Mouse (Mus musculus) lung, postnatal 0 days (tissue): ENCODE data around the gene Itgb5. TPM values are rescaled to one million over a fixed set of nuclear protein-coding genes. Genes with fewer than 3 reads are reported as not detected.

Experiments used
- ATAC-seq: fragments of 200-750 bp; cut with Nextera tagmentation; 2 replicates; pipeline ENCODE4 v1.8.0; 2017; ENCODE audit warnings: moderate library complexity
- DNase-seq: peaks from one replicate; pipeline ENCODE4 v3.0.0-alpha.2; 2016; ENCODE audit warnings: low spot score
- H3K27ac ChIP-seq: fragments of 300-500 bp; sonication (generic); 2 replicates; pipeline ENCODE4 v1.5.1; 2014; ENCODE audit warnings: antibody characterized with exemption, mild to moderate bottlenecking, low read length, mixed read lengths
- H3K27me3 ChIP-seq: fragments of 300-500 bp; sonication (generic); replicated peaks from 2 replicates; pipeline ENCODE4 v1.6.1; 2014; ENCODE audit warnings: low read length, mixed read lengths; ENCODE audit not compliant: insufficient read depth
- H3K36me3 ChIP-seq: fragments of 300-500 bp; sonication (generic); 2 replicates; pipeline ENCODE4 v1.6.1; 2014; ENCODE audit warnings: low read length, mixed read lengths; ENCODE audit not compliant: insufficient read depth
- H3K4me1 ChIP-seq: fragments of 300-500 bp; sonication (generic); 2 replicates; pipeline ENCODE4 v1.6.1; 2014; ENCODE audit warnings: antibody characterized with exemption, low read depth, low read length, mixed read lengths; ENCODE audit not compliant: insufficient read depth
- H3K4me2 ChIP-seq: fragments of 300-500 bp; sonication (generic); replicated peaks from 2 replicates; pipeline ENCODE4 v1.6.1; 2014; ENCODE audit warnings: low read depth, mild to moderate bottlenecking, low read length, moderate library complexity, mixed read lengths
- H3K4me3 ChIP-seq: fragments of 300-500 bp; sonication (generic); 2 replicates; pipeline ENCODE4 v1.5.1; 2014; ENCODE audit warnings: low read depth, low read length
- H3K9ac ChIP-seq: fragments of 300-500 bp; sonication (generic); replicated peaks from 2 replicates; pipeline ENCODE4 v1.6.1; 2014; ENCODE audit warnings: low read depth, mild to moderate bottlenecking
- H3K9me3 ChIP-seq: fragments of 300-500 bp; sonication (generic); 2 replicates; pipeline ENCODE4 v1.6.1; 2016; ENCODE audit warnings: low read length, mixed read lengths
- CTCF ChIP-seq: IDR thresholded peaks from 2 replicates; pipeline ENCODE4 v1.5.1; 2016; ENCODE audit warnings: antibody characterized with exemption, mild to moderate bottlenecking
- EP300 ChIP-seq: IDR thresholded peaks from 2 replicates; pipeline ENCODE4 v1.6.1; 2016; ENCODE audit warnings: antibody characterized with exemption, mild to moderate bottlenecking, control low read depth
- WGBS: fragments of 180-500 bp; shearing (Covaris S2); extraction: QIAGEN DNeasy Blood & Tissue Kit; methylation state at CpG from one replicate; pipeline ENCODE4 v1.1.7; 2014; 5-methylcytosine and 5-hydroxymethylcytosine counted together
- polyA plus RNA-seq: library from polyadenylated mRNA; unstranded; fragments of >200 nt; fragmentation: Nextera tagmentation; extraction: Ambion mirVana; gene quantifications from 2 replicates; pipeline ENCODE4 v1.2.1, GENCODE M21; 2015

Itgb5 gene
- polyA plus RNA-seq, 1 experiment from 2014 or later, result 34.5 TPM

GRCm38 (mm10) chr16:33870988-33871758, 41.7 kb downstream of the Itgb5 start:
- no peaks in the 10 kb centered on the region for H3K9me3 ChIP-seq
- H3K36me3 ChIP-seq, result no peaks in the 10 kb centered on the region
- no peak overlapping the region for H3K27ac ChIP-seq
- H3K27me3 ChIP-seq, result no peaks in the 10 kb centered on the region
- no peaks in the 10 kb centered on the region for H3K4me1 ChIP-seq
- 81% methylated on average over 13 of the region's 13 CpGs for WGBS
- no peak overlapping the region for H3K4me2 ChIP-seq
- DNase-seq (no peak), ATAC-seq (no peak)
- H3K4me3 ChIP-seq, result no peak overlapping the region
- H3K9ac ChIP-seq, result no peak overlapping the region
- TF ChIP-seq EP300, result no peak
- no peak for TF ChIP-seq CTCF

GRCm38 (mm10) chr16:33871865-33872443, 42.5 kb downstream of the Itgb5 start:
- Histone ChIP-seq H3K9me3 (no peaks in the 10 kb centered on the region), H3K27ac (no peak overlapping the region), H3K9ac (no peak overlapping the region), H3K4me1 (no peaks in the 10 kb centered on the region), H3K4me3 (no peak overlapping the region), H3K27me3 (no peaks in the 10 kb centered on the region), H3K36me3 (no peaks in the 10 kb centered on the region), H3K4me2 (no peak overlapping the region)
- WGBS, result 50% methylated on average over 14 of the region's 14 CpGs
- DNase-seq (no peak), ATAC-seq (0 out of 2 replicates have a peak, but pooled peaks have one; percentile 9)
- TF ChIP-seq EP300 (no peak), CTCF (no peak)

- Histone ChIP-seq H3K27ac (no peak overlapping the region), H3K9me3 (no peaks in the 10 kb centered on the region), H3K4me2 (no peak overlapping the region), H3K9ac (no peak overlapping the region), H3K4me1 (peaks cover under 1% of the 10 kb centered on the region; the same call in 1 of the 2 replicates), H3K4me3 (no peak overlapping the region), H3K36me3 (no peaks in the 10 kb centered on the region), H3K27me3 (no peaks in the 10 kb centered on the region)
- DNase-seq (no peak), ATAC-seq (peak; percentile 28; the same call in 1 of the 2 replicates)
- TF ChIP-seq CTCF (no peak), EP300 (no peak)
- 42% methylated on average over 7 of the region's 7 CpGs for WGBS
Observed at GRCm38 (mm10) chr16:33873282-33873681, 43.8 kb downstream of the Itgb5 start.

- Histone ChIP-seq H3K9ac (no peak overlapping the region), H3K36me3 (no peaks in the 10 kb centered on the region), H3K9me3 (no peaks in the 10 kb centered on the region), H3K4me1 (peaks cover 3% of the 10 kb centered on the region; the same call in 1 of the 2 replicates), H3K4me2 (no peak overlapping the region), H3K27me3 (no peaks in the 10 kb centered on the region), H3K4me3 (no peak overlapping the region), H3K27ac (0 out of 2 replicates have a peak overlapping the region, but pooled peaks have one; percentile 39)
- DNase-seq (peak; percentile 67), ATAC-seq (peak; percentile 64)
- TF ChIP-seq EP300 (0 out of 2 replicates have a peak, but pooled peaks have one; percentile 29), CTCF (no peak)
- 37% methylated on average over 6 of the region's 6 CpGs for WGBS
Observed at GRCm38 (mm10) chr16:33878041-33878783, 48.7 kb downstream of the Itgb5 start.

GRCm38 (mm10) chr16:33879031-33879430, 49.6 kb downstream of the Itgb5 start:
- Histone ChIP-seq H3K9ac (no peak overlapping the region), H3K36me3 (no peaks in the 10 kb centered on the region), H3K27ac (no peak overlapping the region), H3K27me3 (no peaks in the 10 kb centered on the region), H3K4me1 (peaks cover 3% of the 10 kb centered on the region; the same call in 1 of the 2 replicates), H3K9me3 (no peaks in the 10 kb centered on the region), H3K4me2 (no peak overlapping the region), H3K4me3 (no peak overlapping the region)
- TF ChIP-seq CTCF (peak; percentile 11; the same call in 1 of the 2 replicates), EP300 (no peak)
- 44% methylated on average over 6 of the region's 6 CpGs for WGBS
- ATAC-seq, result no peak
- no peak for DNase-seq

GRCm38 (mm10) chr16:33879556-33879955, 50.1 kb downstream of the Itgb5 start:
- no peak overlapping the region for H3K4me2 ChIP-seq
- H3K27me3 ChIP-seq, result no peaks in the 10 kb centered on the region
- 28% methylated on average over 4 of the region's 4 CpGs for WGBS
- ATAC-seq, result no peak
- H3K27ac ChIP-seq, result no peak overlapping the region
- TF ChIP-seq CTCF (no peak), EP300 (no peak)
- no peaks in the 10 kb centered on the region for H3K9me3 ChIP-seq
- no peak overlapping the region for H3K9ac ChIP-seq
- peak; percentile 29 for DNase-seq
- H3K4me3 ChIP-seq, result no peak overlapping the region
- H3K4me1 ChIP-seq, result peaks cover 3% of the 10 kb centered on the region; the same call in 1 of the 2 replicates
- H3K36me3 ChIP-seq, result no peaks in the 10 kb centered on the region
